Mouse (Mus musculus) layer of hippocampus, adult 18-20 months (tissue): ENCODE measurements around the gene Piwil4. TPM values are rescaled to one million over a fixed set of nuclear protein-coding genes. Genes with fewer than 3 reads are reported as not detected.
"Not testable (repeated sequence)": the region's sequence is repeated elsewhere in the genome, so short reads cannot be mapped to it uniquely, and the experiment has no call there.

ENCODE experiments used
- DNase-seq, 2 experiments: peaks; one replicate each; pipeline ENCODE4 v3.0.0; 2022; ENCODE audit warnings: low spot score in 2 of 2
- total RNA-seq, 2 experiments: library from RNA; stranded (reverse); gene quantifications; 2 replicates each; pipeline ENCODE4 v1.2.3; 2021

Piwil4 gene
- total RNA-seq, 2 experiments from 2014 or later, result not detected

DNA sequence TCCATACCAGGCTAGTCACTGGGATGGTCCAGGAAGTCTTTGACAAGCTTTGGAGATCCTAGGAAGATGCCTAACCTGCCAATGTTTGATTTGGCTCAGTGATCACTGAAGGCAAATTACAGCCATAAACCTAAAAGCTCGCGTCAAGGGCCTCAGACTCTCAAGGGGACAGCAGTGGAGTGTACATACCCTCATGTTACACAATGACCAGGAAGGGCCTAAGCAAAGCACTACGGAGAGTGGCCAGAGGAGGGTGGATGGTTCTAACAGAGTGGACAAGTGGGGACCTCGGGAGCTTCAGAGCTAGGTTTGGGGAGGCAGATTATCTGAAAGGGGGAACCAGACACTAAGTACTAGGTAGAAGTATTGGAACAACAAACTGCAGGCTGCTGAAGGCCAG lies 13.9 kb downstream of the Piwil4 start:
- no peak for DNase-seq

- no peak for DNase-seq
Measured at GRCm38 (mm10) chr9:14726005-14726404, 14.5 kb downstream of the Piwil4 start.

DNA sequence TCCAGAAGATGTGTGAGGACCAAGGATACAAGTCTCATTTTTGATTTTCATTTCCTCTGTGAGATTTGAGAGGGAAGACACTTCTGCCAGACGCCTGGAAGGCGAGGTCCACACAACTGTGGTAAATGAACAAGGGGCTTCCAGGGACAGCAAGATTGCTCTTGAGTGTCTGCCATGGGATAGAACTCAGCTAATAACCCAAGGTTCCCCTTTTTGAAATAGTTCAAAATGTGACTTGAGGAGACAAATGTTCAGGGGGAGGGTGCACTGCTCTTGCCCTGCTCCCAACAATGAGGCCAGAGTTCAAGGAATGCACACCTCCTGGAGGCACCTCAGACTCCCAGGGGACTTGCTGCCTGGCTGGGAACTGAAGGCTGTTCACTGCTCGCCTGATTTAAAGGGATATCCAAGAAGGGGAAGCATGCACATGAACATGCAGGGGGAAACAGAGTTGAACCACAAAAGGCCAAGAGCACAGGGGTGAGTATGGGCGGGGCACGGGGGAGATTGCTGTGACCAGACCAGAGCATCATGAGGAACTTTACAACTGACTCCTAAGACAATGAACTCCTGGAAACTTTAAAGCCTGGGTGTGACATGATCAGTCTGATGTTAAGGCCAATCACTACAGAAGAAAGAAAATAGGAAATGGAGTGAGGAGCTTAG lies 15.6 kb downstream of the Piwil4 start:
- DNase-seq, result no peak

DNA sequence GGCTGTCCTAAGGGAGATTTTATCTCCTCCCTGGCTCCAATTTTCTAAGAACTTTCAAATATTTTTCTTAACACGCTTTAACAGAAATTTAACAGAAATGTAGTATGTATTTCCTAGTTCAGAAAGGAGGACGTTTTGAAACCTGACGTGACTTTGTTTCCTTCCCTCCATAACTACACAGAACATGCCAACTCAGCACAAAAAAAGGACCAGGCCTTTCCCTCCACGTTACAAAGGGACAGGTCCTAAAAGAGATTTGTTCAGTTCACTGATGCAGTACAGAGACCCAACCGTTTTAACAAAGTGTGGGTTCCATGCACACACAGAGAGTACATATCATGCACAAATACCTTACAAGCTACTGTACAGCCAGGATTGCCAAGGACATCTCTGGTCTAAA lies 18.9 kb downstream of the Piwil4 start:
- no peak for DNase-seq

- DNase-seq, result no peak
Measured at GRCm38 (mm10) chr9:14720384-14720783, 20.1 kb downstream of the Piwil4 start.

DNA sequence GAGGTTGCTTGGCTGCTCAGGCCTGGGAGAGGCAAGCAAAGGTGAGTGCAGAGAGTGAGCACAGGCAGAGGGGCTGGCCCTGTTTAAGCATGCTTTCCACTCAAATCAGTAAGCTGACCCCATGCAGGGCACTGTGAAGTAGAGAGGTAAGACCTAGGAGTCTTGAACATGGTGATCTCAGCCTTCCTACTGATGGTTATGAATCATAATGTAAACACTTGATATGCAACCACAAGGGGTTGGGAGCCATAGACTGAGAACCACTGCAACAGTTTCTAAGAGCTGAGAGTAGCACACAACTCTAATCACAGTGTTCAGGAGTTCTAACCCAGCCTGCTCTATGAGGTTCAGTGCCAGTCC lies 22.2 kb downstream of the Piwil4 start:
- DNase-seq, result no peak

DNA sequence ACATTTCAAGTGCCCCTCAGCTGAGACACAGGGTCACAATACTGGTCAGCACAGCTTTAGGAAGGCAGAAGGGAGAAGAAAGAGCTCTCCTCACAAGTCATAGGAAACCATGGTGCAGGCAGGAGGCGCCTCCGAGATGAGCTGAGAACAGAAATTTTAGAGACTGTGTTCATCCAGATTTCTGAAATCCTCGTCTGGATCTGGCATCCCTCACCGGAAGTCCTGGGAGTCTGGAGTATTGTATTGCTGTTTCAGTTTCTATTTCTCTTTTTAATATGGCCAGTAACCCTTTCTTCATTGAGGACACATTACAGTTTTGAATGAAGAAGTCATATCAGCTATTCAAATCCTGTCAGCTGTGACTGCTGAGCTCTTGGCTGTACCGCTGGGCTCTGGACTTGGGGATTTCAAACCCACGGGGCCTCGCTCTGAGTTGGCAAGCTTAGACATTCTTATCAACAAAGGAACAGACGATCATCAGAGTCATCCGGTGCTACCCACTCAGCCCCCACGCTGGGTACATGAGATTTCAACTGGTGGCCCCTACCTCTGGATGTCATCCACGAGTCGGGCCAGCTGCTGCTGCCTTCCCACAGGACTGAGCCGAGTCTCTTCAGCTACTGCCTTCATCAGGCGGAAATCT lies 22.7 kb downstream of the Piwil4 start:
- no peak for DNase-seq

GRCm38 (mm10) chr9:14715258-14715657 lies 25.3 kb downstream of the Piwil4 start:
- DNase-seq, result no peak

DNA sequence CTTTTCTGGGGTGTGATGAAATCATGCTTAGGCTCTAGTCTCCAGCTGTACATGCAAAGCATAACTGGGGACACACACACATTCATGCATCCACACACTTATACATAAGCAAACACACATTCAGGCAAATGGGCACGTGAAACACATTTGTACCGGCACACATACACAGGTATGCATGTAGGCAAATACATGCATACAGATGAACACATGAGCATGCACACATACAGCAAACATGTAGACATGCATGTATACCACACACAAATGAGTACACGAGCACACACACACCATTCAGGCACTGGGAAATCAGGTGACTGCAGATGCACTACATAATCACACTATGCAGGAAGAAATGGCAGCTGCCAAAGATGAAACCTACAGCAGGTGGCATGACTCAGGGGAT lies 29.6 kb downstream of the Piwil4 start:
- no peak for DNase-seq

- DNase-seq, result peak; percentile 40 to 70
Measured at GRCm38 (mm10) chr9:14705321-14706162, 35.0 kb downstream of the Piwil4 start.

GRCm38 (mm10) chr9:14700795-14701194 lies 39.7 kb downstream of the Piwil4 start:
- not testable (repeated sequence) for DNase-seq

DNA sequence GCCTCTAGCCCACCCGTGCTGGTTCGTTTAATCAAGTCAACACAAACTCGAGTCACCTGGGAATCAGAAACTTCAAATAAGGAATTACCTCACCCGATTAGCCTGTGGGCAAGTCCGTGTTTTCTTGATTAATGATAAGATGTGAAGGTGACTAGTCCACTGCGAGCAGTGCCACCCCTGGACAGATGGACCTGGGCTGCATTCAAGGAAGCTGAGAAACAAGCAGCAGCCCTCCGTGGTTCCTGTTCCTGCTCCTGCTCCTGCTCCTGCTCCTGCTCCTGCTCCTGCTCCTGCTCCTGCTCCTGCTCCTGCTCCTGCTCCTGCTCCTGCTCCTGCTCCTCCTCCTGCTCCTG lies 41.3 kb downstream of the Piwil4 start:
- no peak for DNase-seq

DNA sequence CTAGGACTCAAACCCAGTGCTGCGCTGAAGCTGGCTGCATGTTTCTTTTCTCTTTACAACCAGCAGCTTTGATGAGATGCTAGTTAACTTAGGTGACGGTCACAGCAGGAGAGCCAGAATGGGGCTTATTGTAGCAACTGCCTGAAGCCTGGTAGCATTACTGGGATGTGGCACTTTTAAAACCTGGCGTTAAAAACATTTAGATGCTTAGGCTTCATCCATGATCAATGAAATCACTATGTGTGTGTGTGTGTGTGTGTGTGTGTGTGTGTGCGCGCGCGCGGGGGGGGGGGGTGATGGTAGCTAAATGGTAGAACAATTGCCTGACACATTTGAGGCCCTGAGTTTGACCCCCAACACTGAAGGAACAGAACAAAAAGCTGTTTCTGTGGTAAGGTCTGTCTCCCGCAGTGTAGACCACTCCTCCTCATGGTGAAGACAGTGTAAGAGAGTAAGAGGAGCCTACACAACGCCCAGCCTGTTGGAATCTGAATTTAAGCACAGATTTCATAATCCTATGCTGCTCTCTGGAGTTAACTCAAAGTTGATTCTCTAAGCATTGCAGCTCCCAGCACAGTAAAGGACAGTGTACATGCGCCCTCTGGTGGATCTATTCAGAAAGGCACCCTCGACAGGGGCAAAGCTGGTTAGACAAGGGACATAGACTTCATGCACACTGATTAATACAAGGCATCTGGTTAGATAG lies 41.8 kb downstream of the Piwil4 start:
- peak; percentile 90 to 97 for DNase-seq

DNA sequence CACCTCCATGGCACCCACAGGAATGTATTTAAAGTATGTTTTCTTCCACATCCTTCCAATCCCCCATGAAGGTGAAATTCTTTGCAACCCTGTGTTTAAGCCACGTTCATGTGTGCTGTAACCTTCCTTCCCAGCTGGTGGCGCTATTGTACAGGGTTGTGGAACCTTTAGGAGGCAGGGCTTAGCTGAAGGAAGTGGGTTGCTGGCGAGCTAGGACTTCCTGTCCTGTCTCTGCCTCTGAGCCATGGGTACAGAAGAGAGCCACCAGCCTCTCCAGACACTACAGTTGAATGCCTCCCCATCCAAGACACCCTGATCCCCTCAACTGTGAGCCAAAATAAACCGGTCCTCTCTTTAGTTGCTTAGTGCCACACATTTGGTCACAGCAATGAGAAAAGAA lies 42.6 kb downstream of the Piwil4 start:
- no peak for DNase-seq

GRCm38 (mm10) chr9:14689376-14690108 lies 51.0 kb downstream of the Piwil4 start:
- DNase-seq, result no peak

DNA sequence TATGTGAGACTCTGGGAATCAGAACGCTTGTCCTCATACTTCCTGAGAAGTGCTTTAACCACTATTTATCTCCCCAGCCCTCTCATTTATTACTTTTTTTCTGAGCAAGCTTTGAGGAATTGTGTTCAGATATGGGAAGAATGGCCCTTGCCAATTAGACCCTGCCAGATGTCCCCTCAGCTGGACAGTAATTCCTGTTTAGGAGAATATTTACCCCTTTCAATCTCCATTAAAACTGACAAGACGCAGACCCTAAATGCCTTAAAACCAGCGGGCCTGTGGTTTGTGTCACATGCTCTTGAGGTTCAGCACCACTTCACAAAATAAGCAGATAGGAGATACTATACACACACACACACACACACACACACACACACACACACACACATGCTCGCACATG lies 56.2 kb downstream of the Piwil4 start:
- DNase-seq, result no peak

DNA sequence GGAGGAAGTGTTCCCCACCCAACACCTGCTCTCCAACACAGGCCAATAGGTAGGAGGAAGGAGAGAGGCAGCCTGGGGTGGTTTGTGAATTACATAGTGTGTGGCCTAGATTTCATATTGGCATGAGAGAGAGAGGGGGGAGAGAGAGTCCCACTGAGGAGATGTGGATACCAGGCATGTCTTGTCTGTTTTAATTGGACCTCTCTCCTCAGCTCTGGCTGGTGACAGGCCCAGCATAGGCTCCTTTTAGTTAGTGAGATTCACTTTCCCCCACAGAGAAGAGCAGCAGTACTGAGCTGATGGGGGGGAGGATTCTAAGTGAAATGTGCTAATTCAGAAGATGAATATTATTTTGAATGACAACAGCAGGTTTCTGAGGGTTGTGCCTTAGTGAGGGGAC lies 57.8 kb downstream of the Piwil4 start:
- DNase-seq, result no peak

DNA sequence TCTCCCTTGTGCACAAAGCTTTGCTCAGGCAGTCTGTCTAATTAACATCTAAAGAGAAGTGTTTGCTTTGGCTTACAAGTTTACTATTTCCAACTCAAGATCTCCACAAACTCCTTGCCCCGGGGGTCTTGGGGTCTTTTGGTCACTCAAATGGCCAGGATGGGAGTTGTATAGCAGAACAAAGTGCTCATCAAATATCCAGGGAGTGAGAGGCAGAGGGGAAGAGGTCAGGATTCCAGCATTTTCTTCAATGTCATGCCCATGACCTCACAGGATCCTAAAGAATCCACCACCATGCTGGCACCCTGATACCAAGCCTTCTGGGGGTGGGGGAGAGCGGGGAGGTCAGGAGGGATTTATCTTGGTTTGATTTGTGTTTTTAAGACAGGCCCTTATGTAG lies 59.9 kb downstream of the Piwil4 start:
- no peak for DNase-seq

- DNase-seq, result no peak
Measured at GRCm38 (mm10) chr9:14675707-14676691, 64.5 kb downstream of the Piwil4 start.

DNA sequence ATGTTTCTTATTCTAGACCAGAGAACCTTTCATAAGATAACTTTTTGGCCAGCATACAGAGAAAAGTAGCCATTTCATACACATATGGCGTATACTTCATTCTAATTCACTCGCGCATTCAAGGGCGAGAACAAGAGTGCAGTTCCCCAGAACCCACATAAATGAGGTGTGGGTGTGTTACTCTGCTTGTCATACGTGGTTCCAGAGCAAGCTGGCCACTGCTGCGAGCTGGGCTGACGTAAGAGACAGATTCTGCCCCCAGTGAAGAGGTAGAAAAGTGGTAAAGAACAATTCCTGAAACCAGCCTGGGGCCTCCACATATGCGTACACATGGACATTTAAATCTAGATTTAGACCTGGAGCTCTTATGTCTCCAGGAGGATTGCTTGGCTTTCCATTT lies 66.0 kb downstream of the Piwil4 start:
- no peak for DNase-seq
